Mouse (Mus musculus) embryonic facial prominence, embryonic 10.5 days (tissue): ENCODE measurements around the gene Miox. TPM values are rescaled to one million over a fixed set of nuclear protein-coding genes. Genes with fewer than 3 reads are reported as not detected.
A peak's percentile ranks its signal among the peaks of the same experiment; 100 is the strongest.

ENCODE experiments used
- DNase-seq: peaks from one replicate; pipeline ENCODE4 v3.0.0-alpha.2; 2017; ENCODE audit warnings: low spot score
- H3K27ac ChIP-seq: fragments of 300-500 bp; sonication (generic); replicated peaks from 2 replicates; pipeline ENCODE4 v1.5.1; 2016; ENCODE audit warnings: mild to moderate bottlenecking
- H3K27me3 ChIP-seq: fragments of 300-500 bp; sonication (generic); replicated peaks from 2 replicates; pipeline ENCODE4 v1.6.1; 2016; ENCODE audit warnings: low read depth, mild to moderate bottlenecking; ENCODE audit not compliant: poor library complexity, severe bottlenecking
- H3K36me3 ChIP-seq: fragments of 300-500 bp; sonication (generic); replicated peaks from 2 replicates; pipeline ENCODE4 v1.6.1; 2016; ENCODE audit warnings: mild to moderate bottlenecking, moderate library complexity
- H3K4me1 ChIP-seq: fragments of 300-500 bp; sonication (generic); 2 replicates; pipeline ENCODE4 v1.6.1; 2016
- H3K4me3 ChIP-seq: fragments of 300-500 bp; sonication (generic); 2 replicates; pipeline ENCODE4 v1.5.1; 2016; ENCODE audit warnings: mild to moderate bottlenecking, moderate library complexity
- H3K9me3 ChIP-seq: fragments of 300-500 bp; sonication (generic); 2 replicates; pipeline ENCODE4 v1.6.1; 2016; ENCODE audit warnings: mild to moderate bottlenecking
- WGBS: fragments of 180-500 bp; shearing (Covaris S2); methylation state at CpG from one replicate; pipeline ENCODE4 v1.1.7; 2016; 5-methylcytosine and 5-hydroxymethylcytosine counted together
- polyA plus RNA-seq: library from polyadenylated mRNA; unstranded; fragments of >200 nt; fragmentation: Nextera tagmentation; extraction: Ambion mirVana; gene quantifications from 2 replicates; pipeline ENCODE4 v1.2.1, GENCODE M21; 2016

The Miox gene
- polyA plus RNA-seq, 1 experiment from 2014 or later: not detected

- H3K27me3 ChIP-seq: no peaks in the 10 kb centered on the region
- H3K4me3 ChIP-seq: no peak overlapping the region
- H3K9me3 ChIP-seq: no peaks in the 10 kb centered on the region
- peaks cover 96% of the 10 kb centered on the region for H3K36me3 ChIP-seq
- no peak for DNase-seq
- 91% methylated on average over 13 of the region's 13 CpGs for WGBS
- no peak overlapping the region for H3K27ac ChIP-seq
- no peaks in the 10 kb centered on the region for H3K4me1 ChIP-seq
Observed at GRCm38 (mm10) chr15:89300180-89300579, 34.0 kb upstream of the Miox start.

- H3K27ac ChIP-seq: no peak overlapping the region
- no peaks in the 10 kb centered on the region for H3K9me3 ChIP-seq
- peaks cover 96% of the 10 kb centered on the region for H3K36me3 ChIP-seq
- 96% methylated on average over 8 of the region's 8 CpGs for WGBS
- no peak overlapping the region for H3K4me3 ChIP-seq
- DNase-seq: no peak
- no peaks in the 10 kb centered on the region for H3K4me1 ChIP-seq
- no peaks in the 10 kb centered on the region for H3K27me3 ChIP-seq
Observed at GRCm38 (mm10) chr15:89300600-89300999, 33.6 kb upstream of the Miox start.

GRCm38 (mm10) chr15:89305966-89306365 is 28.2 kb upstream of the Miox start:
- H3K36me3 ChIP-seq: peaks cover 70% of the 10 kb centered on the region
- no peak overlapping the region for H3K4me3 ChIP-seq
- H3K9me3 ChIP-seq: no peaks in the 10 kb centered on the region
- no peak for DNase-seq
- H3K27me3 ChIP-seq: no peaks in the 10 kb centered on the region
- H3K27ac ChIP-seq: no peak overlapping the region
- 90% methylated on average over 1 of the region's 1 CpGs for WGBS
- H3K4me1 ChIP-seq: peaks cover 8% of the 10 kb centered on the region; the same call in 1 of the 2 replicates

GRCm38 (mm10) chr15:89307461-89307860 is 26.7 kb upstream of the Miox start:
- DNase-seq: no peak
- H3K9me3 ChIP-seq: no peaks in the 10 kb centered on the region
- no peak overlapping the region for H3K4me3 ChIP-seq
- H3K27ac ChIP-seq: no peak overlapping the region
- H3K27me3 ChIP-seq: no peaks in the 10 kb centered on the region
- peaks cover 55% of the 10 kb centered on the region for H3K36me3 ChIP-seq
- WGBS: 89% methylated on average over 13 of the region's 13 CpGs
- H3K4me1 ChIP-seq: peaks cover 11% of the 10 kb centered on the region

GRCm38 (mm10) chr15:89308406-89309139 is 25.6 kb upstream of the Miox start:
- peaks cover 44% of the 10 kb centered on the region for H3K36me3 ChIP-seq

GRCm38 (mm10) chr15:89309962-89310498 is 24.2 kb upstream of the Miox start:
- Histone ChIP-seq H3K9me3 (no peaks in the 10 kb centered on the region), H3K27me3 (no peaks in the 10 kb centered on the region), H3K4me3 (no peak overlapping the region), H3K27ac (no peak overlapping the region), H3K4me1 (peaks cover 32% of the 10 kb centered on the region), H3K36me3 (peaks cover 30% of the 10 kb centered on the region)
- 78% methylated on average over 6 of the region's 6 CpGs for WGBS
- DNase-seq: no peak

More at GRCm38 (mm10) chr15:89308406-89309139, 25.6 kb upstream of the Miox start:
- Histone ChIP-seq H3K4me1 (peaks cover 22% of the 10 kb centered on the region), H3K27me3 (no peaks in the 10 kb centered on the region), H3K27ac (no peak overlapping the region), H3K9me3 (no peaks in the 10 kb centered on the region), H3K4me3 (no peak overlapping the region)
- no peak for DNase-seq
- WGBS: 85% methylated on average over 7 of the region's 7 CpGs

GRCm38 (mm10) chr15:89313359-89313758 is 20.8 kb upstream of the Miox start:
- WGBS: 77% methylated on average over 4 of the region's 4 CpGs
- no peak for DNase-seq
- no peak overlapping the region for H3K27ac ChIP-seq
- H3K4me1 ChIP-seq: peaks cover 32% of the 10 kb centered on the region
- H3K9me3 ChIP-seq: no peaks in the 10 kb centered on the region
- no peaks in the 10 kb centered on the region for H3K27me3 ChIP-seq
- peak overlapping the region; percentile 98 for H3K4me3 ChIP-seq
- no peaks in the 10 kb centered on the region for H3K36me3 ChIP-seq

GRCm38 (mm10) chr15:89314107-89314506 is 20.1 kb upstream of the Miox start:
- Histone ChIP-seq H3K27me3 (no peaks in the 10 kb centered on the region), H3K36me3 (no peaks in the 10 kb centered on the region), H3K4me1 (peaks cover 32% of the 10 kb centered on the region), H3K4me3 (peak overlapping the region; percentile 98), H3K27ac (peak overlapping the region; percentile 88), H3K9me3 (no peaks in the 10 kb centered on the region)
- WGBS: 34% methylated on average over 3 of the region's 3 CpGs
- no peak for DNase-seq

- peak; percentile 50 for DNase-seq
- H3K9me3 ChIP-seq: no peaks in the 10 kb centered on the region
- under 1% methylated on average over 58 of the region's 58 CpGs for WGBS
- peaks cover 32% of the 10 kb centered on the region for H3K4me1 ChIP-seq
- H3K27me3 ChIP-seq: no peaks in the 10 kb centered on the region
- no peaks in the 10 kb centered on the region for H3K36me3 ChIP-seq
- peak overlapping the region; percentile 88 for H3K27ac ChIP-seq
- peak overlapping the region; percentile 98 for H3K4me3 ChIP-seq
Observed at GRCm38 (mm10) chr15:89314511-89315189, 19.5 kb upstream of the Miox start.

- H3K4me3 ChIP-seq: peak within 1 kb of the TSS; percentile 98
- no peaks in the 10 kb centered on the region for H3K9me3 ChIP-seq
- no peaks in the 10 kb centered on the region for H3K36me3 ChIP-seq
- H3K27me3 ChIP-seq: no peaks in the 10 kb centered on the region
- peak within 1 kb of the TSS; percentile 88 for H3K27ac ChIP-seq
- DNase-seq: peak; percentile 98
- under 1% methylated on average over 37 of the region's 37 CpGs for WGBS
- peaks cover 27% of the 10 kb centered on the region for H3K4me1 ChIP-seq
Observed at GRCm38 (mm10) chr15:89315190-89315731, 18.9 kb upstream of the Miox start, which contains the start of gene Sbf1. Gene Sbf1, minus strand, starts transcription at chr15:89315311.

- H3K4me1 ChIP-seq: peaks cover 24% of the 10 kb centered on the region
- DNase-seq: peak; percentile 43
- 0 out of 2 replicates have a peak, but pooled peaks cover 6% of the 10 kb centered on the region for H3K27me3 ChIP-seq
- no peak overlapping the region for H3K27ac ChIP-seq
- no peaks in the 10 kb centered on the region for H3K36me3 ChIP-seq
- 62% methylated on average over 11 of the region's 11 CpGs for WGBS
- no peaks in the 10 kb centered on the region for H3K9me3 ChIP-seq
- peak overlapping the region; percentile 98; the same call in 1 of the 2 replicates for H3K4me3 ChIP-seq
Observed at GRCm38 (mm10) chr15:89316146-89316545, 18.1 kb upstream of the Miox start.

- Histone ChIP-seq H3K36me3 (no peaks in the 10 kb centered on the region), H3K4me1 (peaks cover 9% of the 10 kb centered on the region), H3K27me3 (peaks cover 36% of the 10 kb centered on the region), H3K4me3 (no peak overlapping the region), H3K27ac (no peak overlapping the region), H3K9me3 (no peaks in the 10 kb centered on the region)
- DNase-seq: no peak
- WGBS: 86% methylated on average over 8 of the region's 8 CpGs
Observed at GRCm38 (mm10) chr15:89321264-89321663, 12.9 kb upstream of the Miox start.
